Mouse (Mus musculus) limb, embryonic 10.5 days (tissue): ENCODE data around the gene Gm38431. TPM values are rescaled to one million over a fixed set of nuclear protein-coding genes. Genes with fewer than 3 reads are reported as not detected.
"Not testable (repeated sequence)": the region's sequence is repeated elsewhere in the genome, so short reads cannot be mapped to it uniquely, and the experiment has no call there.

Experiments used
- DNase-seq: peaks from one replicate; pipeline ENCODE4 v3.0.0-alpha.2; 2017; ENCODE audit warnings: low spot score
- H3K27ac ChIP-seq: fragments of 300-500 bp; sonication (generic); 2 replicates; pipeline ENCODE4 v1.5.1; 2016; ENCODE audit warnings: mild to moderate bottlenecking
- H3K27me3 ChIP-seq: fragments of 300-500 bp; sonication (generic); 2 replicates; pipeline ENCODE4 v1.6.1; 2016; ENCODE audit warnings: low read depth, mild to moderate bottlenecking; ENCODE audit not compliant: poor library complexity, severe bottlenecking
- H3K36me3 ChIP-seq: fragments of 300-500 bp; sonication (generic); 2 replicates; pipeline ENCODE4 v1.6.1; 2016; ENCODE audit warnings: mild to moderate bottlenecking, moderate library complexity
- H3K4me1 ChIP-seq: fragments of 300-500 bp; sonication (generic); 2 replicates; pipeline ENCODE4 v1.6.1; 2016
- H3K4me3 ChIP-seq: fragments of 300-500 bp; sonication (generic); 2 replicates; pipeline ENCODE4 v1.5.1; 2016; ENCODE audit warnings: mild to moderate bottlenecking, moderate library complexity
- H3K9me3 ChIP-seq: fragments of 300-500 bp; sonication (generic); replicated peaks from 2 replicates; pipeline ENCODE4 v1.6.1; 2016; ENCODE audit warnings: mild to moderate bottlenecking
- WGBS: fragments of 180-500 bp; shearing (Covaris S2); methylation state at CpG from one replicate; pipeline ENCODE4 v1.1.7; 2016; 5-methylcytosine and 5-hydroxymethylcytosine counted together
- polyA plus RNA-seq: library from polyadenylated mRNA; unstranded; fragments of >200 nt; fragmentation: Nextera tagmentation; extraction: Ambion mirVana; gene quantifications from 2 replicates; pipeline ENCODE4 v1.2.1, GENCODE M21; 2016

Gene Gm38431
- polyA plus RNA-seq, 1 experiment from 2014 or later, result 5.4 TPM

- Histone ChIP-seq H3K27me3 (no peaks in the 10 kb centered on the region), H3K4me1 (0 out of 2 replicates have a peak, but pooled peaks cover 3% of the 10 kb centered on the region), H3K27ac (no peak overlapping the region), H3K36me3 (peaks cover 53% of the 10 kb centered on the region), H3K9me3 (no peaks in the 10 kb centered on the region), H3K4me3 (no peak overlapping the region)
- WGBS, result 80% methylated on average over 2 of the region's 2 CpGs
- no peak for DNase-seq
These were observed 28.9 kb downstream of the Gm38431 start for GRCm38 (mm10) chr9:21062928-21063327.

GRCm38 (mm10) chr9:21051578-21051977 lies 40.2 kb downstream of the Gm38431 start:
- H3K4me1 ChIP-seq, result no peaks in the 10 kb centered on the region
- 66% methylated on average over 10 of the region's 10 CpGs for WGBS
- no peak overlapping the region for H3K4me3 ChIP-seq
- no peaks in the 10 kb centered on the region for H3K36me3 ChIP-seq
- no peak for DNase-seq
- H3K27ac ChIP-seq, result no peak overlapping the region
- no peaks in the 10 kb centered on the region for H3K9me3 ChIP-seq
- 0 out of 2 replicates have a peak, but pooled peaks cover 3% of the 10 kb centered on the region for H3K27me3 ChIP-seq

- H3K36me3 ChIP-seq, result no peaks in the 10 kb centered on the region
- DNase-seq, result no peak
- peaks cover 10% of the 10 kb centered on the region for H3K4me1 ChIP-seq
- H3K27ac ChIP-seq, result no peak overlapping the region
- H3K4me3 ChIP-seq, result no peak overlapping the region
- 83% methylated on average over 3 of the region's 3 CpGs for WGBS
- peaks cover 18% of the 10 kb centered on the region for H3K27me3 ChIP-seq
- H3K9me3 ChIP-seq, result no peaks in the 10 kb centered on the region
These were observed 46.6 kb downstream of the Gm38431 start for GRCm38 (mm10) chr9:21045235-21045634.

GRCm38 (mm10) chr9:21044785-21045184 lies 47.0 kb downstream of the Gm38431 start:
- DNase-seq, H3K9me3 ChIP-seq, H3K36me3 ChIP-seq, H3K4me3 ChIP-seq, H3K27ac ChIP-seq: not testable (repeated sequence)
- 79% methylated on average over 1 of the region's 1 CpGs for WGBS
- peaks cover 22% of the 10 kb centered on the region for H3K27me3 ChIP-seq
- H3K4me1 ChIP-seq, result peaks cover 11% of the 10 kb centered on the region

GRCm38 (mm10) chr9:21043563-21043962 lies 48.2 kb downstream of the Gm38431 start:
- H3K36me3 ChIP-seq, result no peaks in the 10 kb centered on the region
- peaks cover 11% of the 10 kb centered on the region for H3K4me1 ChIP-seq
- no peaks in the 10 kb centered on the region; the same call in 1 of the 2 replicates for H3K9me3 ChIP-seq
- peaks cover 35% of the 10 kb centered on the region for H3K27me3 ChIP-seq
- WGBS, result 83% methylated on average over 4 of the region's 4 CpGs
- no peak overlapping the region for H3K4me3 ChIP-seq
- no peak for DNase-seq
- no peak overlapping the region for H3K27ac ChIP-seq

- Histone ChIP-seq H3K4me3 (no peak overlapping the region), H3K27ac (no peak overlapping the region), H3K4me1 (peaks cover 31% of the 10 kb centered on the region), H3K27me3 (peaks cover 57% of the 10 kb centered on the region), H3K36me3 (no peaks in the 10 kb centered on the region), H3K9me3 (no peaks in the 10 kb centered on the region; the same call in 1 of the 2 replicates)
- no peak for DNase-seq
- WGBS, result 58% methylated on average over 4 of the region's 4 CpGs
These were observed 50.5 kb downstream of the Gm38431 start for GRCm38 (mm10) chr9:21041308-21041707.

- Histone ChIP-seq H3K4me3 (no peak overlapping the region), H3K9me3 (no peaks in the 10 kb centered on the region; the same call in 1 of the 2 replicates), H3K4me1 (peaks cover 40% of the 10 kb centered on the region), H3K36me3 (no peaks in the 10 kb centered on the region), H3K27me3 (peaks cover 72% of the 10 kb centered on the region), H3K27ac (no peak overlapping the region)
- DNase-seq, result no peak
- 78% methylated on average over 3 of the region's 3 CpGs for WGBS
These were observed 52.0 kb downstream of the Gm38431 start for GRCm38 (mm10) chr9:21039779-21040178.

GRCm38 (mm10) chr9:21037481-21037891 lies 54.3 kb downstream of the Gm38431 start:
- Histone ChIP-seq H3K9me3 (no peaks in the 10 kb centered on the region; the same call in 1 of the 2 replicates), H3K27me3 (peaks cover 95% of the 10 kb centered on the region), H3K27ac (peak overlapping the region; percentile 73), H3K4me1 (peaks cover 52% of the 10 kb centered on the region), H3K36me3 (no peaks in the 10 kb centered on the region), H3K4me3 (peak overlapping the region; percentile 50)
- no peak for DNase-seq
- 3% methylated on average over 31 of the region's 31 CpGs for WGBS

- Histone ChIP-seq H3K27me3 (peaks cover 100% of the 10 kb centered on the region), H3K27ac (no peak overlapping the region), H3K4me3 (peak overlapping the region; percentile 50), H3K36me3 (no peaks in the 10 kb centered on the region), H3K4me1 (peaks cover 60% of the 10 kb centered on the region), H3K9me3 (no peaks in the 10 kb centered on the region; the same call in 1 of the 2 replicates)
- DNase-seq, result peak; percentile 39
- WGBS, result 1% methylated on average over 22 of the region's 22 CpGs
These were observed 55.1 kb downstream of the Gm38431 start for GRCm38 (mm10) chr9:21036666-21037065.

- H3K9me3 ChIP-seq, result no peaks in the 10 kb centered on the region; the same call in 1 of the 2 replicates
- WGBS, result 7% methylated on average over 20 of the region's 20 CpGs
- peak overlapping the region; percentile 50; the same call in 1 of the 2 replicates for H3K4me3 ChIP-seq
- DNase-seq, result peak; percentile 44
- H3K27me3 ChIP-seq, result peaks cover 100% of the 10 kb centered on the region
- H3K36me3 ChIP-seq, result no peaks in the 10 kb centered on the region
- no peak overlapping the region for H3K27ac ChIP-seq
- H3K4me1 ChIP-seq, result peaks cover 62% of the 10 kb centered on the region
These were observed 55.6 kb downstream of the Gm38431 start for GRCm38 (mm10) chr9:21036161-21036560.

GRCm38 (mm10) chr9:21035586-21035985 lies 56.2 kb downstream of the Gm38431 start:
- H3K27ac ChIP-seq, result no peak overlapping the region
- peaks cover 98% of the 10 kb centered on the region for H3K27me3 ChIP-seq
- no peaks in the 10 kb centered on the region for H3K36me3 ChIP-seq
- H3K4me3 ChIP-seq, result 0 out of 2 replicates have a peak overlapping the region, but pooled peaks have one; percentile 16
- no peak for DNase-seq
- H3K9me3 ChIP-seq, result no peaks in the 10 kb centered on the region; the same call in 1 of the 2 replicates
- WGBS, result 16% methylated on average over 9 of the region's 9 CpGs
- H3K4me1 ChIP-seq, result peaks cover 65% of the 10 kb centered on the region

- Histone ChIP-seq H3K27me3 (peaks cover 97% of the 10 kb centered on the region), H3K4me3 (peak overlapping the region; percentile 16; the same call in 1 of the 2 replicates), H3K9me3 (no peaks in the 10 kb centered on the region; the same call in 1 of the 2 replicates), H3K27ac (no peak overlapping the region), H3K4me1 (peaks cover 71% of the 10 kb centered on the region), H3K36me3 (no peaks in the 10 kb centered on the region)
- peak; percentile 50 for DNase-seq
- 4% methylated on average over 17 of the region's 17 CpGs for WGBS
These were observed 57.2 kb downstream of the Gm38431 start for GRCm38 (mm10) chr9:21034481-21035085.

GRCm38 (mm10) chr9:21033136-21033535 lies 58.7 kb downstream of the Gm38431 start:
- WGBS, result under 1% methylated on average over 34 of the region's 34 CpGs
- DNase-seq, result peak; percentile 83
- Histone ChIP-seq H3K4me3 (peak overlapping the region; percentile 56), H3K27ac (no peak overlapping the region), H3K36me3 (no peaks in the 10 kb centered on the region), H3K27me3 (peaks cover 97% of the 10 kb centered on the region), H3K4me1 (peaks cover 79% of the 10 kb centered on the region), H3K9me3 (no peaks in the 10 kb centered on the region)
